Mouse (Mus musculus): ENCODE results near the gene Prdm9.

Gene Prdm9

GRCm38 (mm10) chr17:15518766-15519165, 45.4 kb downstream of the Prdm9 start:
- TF ChIP-seq NANOG (IDR thresholded peaks at IDR 0.05; ENCODE audit: borderline replicate concordance, low read length) (no peak), POU5F1 (IDR thresholded peaks at IDR 0.05; ENCODE audit: borderline replicate concordance, low read length) (no peak), CTCF (conservative IDR thresholded peaks at IDR 0.05; ENCODE audit: low read length) (no peak)
- Histone ChIP-seq H3K4me3 (replicated peaks; ENCODE audit: low read length) (no peak overlapping the region), H3K9me3 (ENCODE audit: low read length) (no peaks in the 10 kb centered on the region), H3K4me1 (replicated peaks; ENCODE audit: low read depth, low read length) (no peaks in the 10 kb centered on the region), H3K36me3 (ENCODE audit: insufficient read depth, low read length) (peaks cover 99% of the 10 kb centered on the region), H3K27me3 (ENCODE audit: insufficient read depth, low read length) (no peaks in the 10 kb centered on the region)

- no peak for TF ChIP-seq NANOG (IDR thresholded peaks at IDR 0.05; ENCODE audit: borderline replicate concordance, low read length)
- H3K9me3 ChIP-seq (ENCODE audit: low read length): no peaks in the 10 kb centered on the region
- no peak overlapping the region for H3K4me3 ChIP-seq (replicated peaks; ENCODE audit: low read length)
- H3K4me1 ChIP-seq (replicated peaks; ENCODE audit: low read depth, low read length): no peaks in the 10 kb centered on the region
- no peaks in the 10 kb centered on the region for H3K27me3 ChIP-seq (ENCODE audit: insufficient read depth, low read length)
- peaks cover 99% of the 10 kb centered on the region for H3K36me3 ChIP-seq (ENCODE audit: insufficient read depth, low read length)
Measured at GRCm38 (mm10) chr17:15518186-15518585, 46.0 kb downstream of the Prdm9 start.

- Histone ChIP-seq H3K9me3 (ENCODE audit: low read length) (no peaks in the 10 kb centered on the region), H3K27me3 (ENCODE audit: insufficient read depth, low read length) (no peaks in the 10 kb centered on the region), H3K4me1 (replicated peaks; ENCODE audit: low read depth, low read length) (no peaks in the 10 kb centered on the region), H3K36me3 (ENCODE audit: insufficient read depth, low read length) (peaks cover 99% of the 10 kb centered on the region), H3K4me3 (replicated peaks; ENCODE audit: low read length) (no peak overlapping the region)
- no peak for TF ChIP-seq CTCF (conservative IDR thresholded peaks at IDR 0.05; ENCODE audit: low read length)
- no peak for TF ChIP-seq POU5F1 (IDR thresholded peaks at IDR 0.05; ENCODE audit: borderline replicate concordance, low read length)
- TF ChIP-seq NANOG (IDR thresholded peaks at IDR 0.05; ENCODE audit: borderline replicate concordance, low read length): no peak
Measured at GRCm38 (mm10) chr17:15517776-15518175, 46.4 kb downstream of the Prdm9 start.

GRCm38 (mm10) chr17:15510694-15511093, 53.5 kb downstream of the Prdm9 start:
- no peak overlapping the region for H3K4me3 ChIP-seq (replicated peaks; ENCODE audit: low read length)
- H3K9me3 ChIP-seq (ENCODE audit: low read length): no peaks in the 10 kb centered on the region
- no peaks in the 10 kb centered on the region for H3K27me3 ChIP-seq (ENCODE audit: insufficient read depth, low read length)
- H3K4me1 ChIP-seq (replicated peaks; ENCODE audit: low read depth, low read length): peaks cover 5% of the 10 kb centered on the region; the same call in 1 of the 2 replicates
- peaks cover 98% of the 10 kb centered on the region for H3K36me3 ChIP-seq (ENCODE audit: insufficient read depth, low read length)
- no peak for TF ChIP-seq CTCF (conservative IDR thresholded peaks at IDR 0.05; ENCODE audit: low read length)
- TF ChIP-seq POU5F1 (IDR thresholded peaks at IDR 0.05; ENCODE audit: borderline replicate concordance, low read length): no peak
- TF ChIP-seq NANOG (IDR thresholded peaks at IDR 0.05; ENCODE audit: borderline replicate concordance, low read length): no peak

- H3K4me1 ChIP-seq (replicated peaks; ENCODE audit: low read depth, low read length): peaks cover 57% of the 10 kb centered on the region
- peak within 1 kb of the TSS; percentile 99 for H3K4me3 ChIP-seq (replicated peaks; ENCODE audit: low read length)
- no peak for TF ChIP-seq CTCF (conservative IDR thresholded peaks at IDR 0.05; ENCODE audit: low read length)
- no peak for TF ChIP-seq NANOG (IDR thresholded peaks at IDR 0.05; ENCODE audit: borderline replicate concordance, low read length)
- TF ChIP-seq POU5F1 (IDR thresholded peaks at IDR 0.05; ENCODE audit: borderline replicate concordance, low read length): no peak
- H3K9me3 ChIP-seq (ENCODE audit: low read length): no peaks in the 10 kb centered on the region
- H3K36me3 ChIP-seq (ENCODE audit: insufficient read depth, low read length): peaks cover 53% of the 10 kb centered on the region
- H3K27me3 ChIP-seq (ENCODE audit: insufficient read depth, low read length): no peaks in the 10 kb centered on the region
Measured at GRCm38 (mm10) chr17:15499656-15500394, 64.3 kb downstream of the Prdm9 start, which contains the start of the genes Psmb1 and Tbp. Gene Psmb1, minus strand, starts transcription at chr17:15499751. Gene Tbp, plus strand, starts transcription at chr17:15499888.

GRCm38 (mm10) chr17:15498753-15499113, 65.4 kb downstream of the Prdm9 start:
- H3K4me1 ChIP-seq (replicated peaks; ENCODE audit: low read depth, low read length): peaks cover 56% of the 10 kb centered on the region
- peak overlapping the region; percentile 99 for H3K4me3 ChIP-seq (replicated peaks; ENCODE audit: low read length)
- TF ChIP-seq NANOG (IDR thresholded peaks at IDR 0.05; ENCODE audit: borderline replicate concordance, low read length) (no peak), CTCF (conservative IDR thresholded peaks at IDR 0.05; ENCODE audit: low read length) (no peak), POU5F1 (IDR thresholded peaks at IDR 0.05; ENCODE audit: borderline replicate concordance, low read length) (no peak)
- H3K36me3 ChIP-seq (ENCODE audit: insufficient read depth, low read length): peaks cover 53% of the 10 kb centered on the region
- H3K27me3 ChIP-seq (ENCODE audit: insufficient read depth, low read length): no peaks in the 10 kb centered on the region
- no peaks in the 10 kb centered on the region for H3K9me3 ChIP-seq (ENCODE audit: low read length)

- no peak for TF ChIP-seq NANOG (IDR thresholded peaks at IDR 0.05; ENCODE audit: borderline replicate concordance, low read length)
- no peak for TF ChIP-seq POU5F1 (IDR thresholded peaks at IDR 0.05; ENCODE audit: borderline replicate concordance, low read length)
- TF ChIP-seq CTCF (conservative IDR thresholded peaks at IDR 0.05; ENCODE audit: low read length): no peak
Measured at GRCm38 (mm10) chr17:15497882-15498752, 66.0 kb downstream of the Prdm9 start.

More at GRCm38 (mm10) chr17:15497882-15498752, 66.0 kb downstream of the Prdm9 start:
- no peaks in the 10 kb centered on the region for H3K9me3 ChIP-seq (ENCODE audit: low read length)
- no peaks in the 10 kb centered on the region for H3K27me3 ChIP-seq (ENCODE audit: insufficient read depth, low read length)
- peaks cover 53% of the 10 kb centered on the region for H3K36me3 ChIP-seq (ENCODE audit: insufficient read depth, low read length)
- H3K4me1 ChIP-seq (replicated peaks; ENCODE audit: low read depth, low read length): peaks cover 55% of the 10 kb centered on the region
- H3K4me3 ChIP-seq (replicated peaks; ENCODE audit: low read length): peak overlapping the region; percentile 99
